Mouse (Mus musculus) thymus, postnatal 25 days (tissue): Measurements from ENCODE around the gene Lama5.

Experiments
- DNase-seq: peaks from one replicate; pipeline ENCODE4 v3.0.0; 2022

Lama5 gene

GRCm38 (mm10) chr2:180222250-180222649 is 3.4 kb downstream of the Lama5 start:
- no peak for DNase-seq

DNA sequence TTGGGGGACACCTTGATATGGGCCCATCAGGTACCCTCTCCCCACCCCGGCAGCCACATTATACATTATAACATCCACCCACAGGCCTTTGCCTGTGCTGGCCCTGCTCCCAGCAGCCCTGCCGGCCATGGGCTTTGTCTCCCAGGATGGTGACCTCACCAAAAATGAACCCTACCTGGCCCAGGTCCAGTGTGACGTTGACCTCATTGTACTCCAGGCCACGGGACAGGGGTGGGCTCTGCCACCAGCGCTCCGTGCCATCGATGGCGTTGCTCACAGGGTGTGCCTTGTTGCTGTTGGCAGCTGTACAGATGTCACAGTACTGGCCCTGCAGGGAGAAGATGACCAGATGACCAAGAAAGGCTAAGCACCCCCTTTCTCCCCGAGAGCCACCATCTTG is 4.6 kb downstream of the Lama5 start:
- DNase-seq, result no peak

GRCm38 (mm10) chr2:180220165-180220564 is 5.5 kb downstream of the Lama5 start:
- no peak for DNase-seq

GRCm38 (mm10) chr2:180219145-180219943 is 6.3 kb downstream of the Lama5 start:
- no peak for DNase-seq

DNA sequence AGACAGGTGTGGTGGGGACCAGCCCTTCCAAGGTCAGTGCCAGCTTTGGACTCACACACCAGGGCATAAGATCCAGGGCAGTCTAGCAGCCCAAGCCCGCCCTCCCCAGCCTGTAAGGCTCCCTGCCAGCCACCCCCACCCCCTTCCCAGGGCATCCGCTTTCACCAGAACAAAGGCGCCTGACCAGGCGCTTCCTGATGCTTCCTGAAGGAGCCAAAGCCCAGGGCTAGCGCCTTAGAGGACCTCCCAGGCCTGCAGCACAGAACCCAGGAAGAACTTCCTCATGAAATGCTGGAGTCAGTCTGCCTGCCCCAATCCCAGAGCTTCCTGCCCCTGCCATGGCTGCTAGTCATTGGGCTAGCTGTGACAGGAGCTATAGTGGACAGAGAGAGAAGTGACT is 7.0 kb downstream of the Lama5 start:
- no peak for DNase-seq

- DNase-seq, result no peak
Measured at GRCm38 (mm10) chr2:180218241-180218640, 7.4 kb downstream of the Lama5 start.

GRCm38 (mm10) chr2:180217587-180217986 is 8.1 kb downstream of the Lama5 start:
- DNase-seq, result no peak

- no peak for DNase-seq
Measured at GRCm38 (mm10) chr2:180216921-180217320, 8.7 kb downstream of the Lama5 start.

- no peak for DNase-seq
Measured at GRCm38 (mm10) chr2:180215951-180216350, 9.7 kb downstream of the Lama5 start.

DNA sequence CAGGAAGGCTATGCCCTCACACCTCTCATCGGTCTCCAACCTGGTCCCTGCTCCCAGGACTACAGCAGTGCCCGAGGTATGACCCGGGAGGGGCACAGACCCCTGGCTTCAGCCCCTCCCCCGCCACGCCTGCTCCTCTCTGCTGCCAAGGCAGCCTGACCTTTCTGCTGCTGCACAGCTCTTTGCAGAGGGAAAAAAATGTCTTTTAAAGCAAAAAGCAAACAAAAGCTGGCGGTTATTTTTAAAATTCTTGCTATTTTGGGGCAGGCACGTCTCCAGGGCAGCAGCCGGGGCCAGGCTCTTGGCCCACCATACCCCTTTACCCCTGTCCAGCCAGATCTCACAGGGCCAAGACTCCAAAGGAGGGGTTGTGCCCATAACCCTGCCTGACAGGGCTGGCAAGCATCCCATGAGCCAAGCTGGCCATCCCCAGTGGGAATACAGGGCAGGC is 10.6 kb downstream of the Lama5 start:
- DNase-seq, result no peak

DNA sequence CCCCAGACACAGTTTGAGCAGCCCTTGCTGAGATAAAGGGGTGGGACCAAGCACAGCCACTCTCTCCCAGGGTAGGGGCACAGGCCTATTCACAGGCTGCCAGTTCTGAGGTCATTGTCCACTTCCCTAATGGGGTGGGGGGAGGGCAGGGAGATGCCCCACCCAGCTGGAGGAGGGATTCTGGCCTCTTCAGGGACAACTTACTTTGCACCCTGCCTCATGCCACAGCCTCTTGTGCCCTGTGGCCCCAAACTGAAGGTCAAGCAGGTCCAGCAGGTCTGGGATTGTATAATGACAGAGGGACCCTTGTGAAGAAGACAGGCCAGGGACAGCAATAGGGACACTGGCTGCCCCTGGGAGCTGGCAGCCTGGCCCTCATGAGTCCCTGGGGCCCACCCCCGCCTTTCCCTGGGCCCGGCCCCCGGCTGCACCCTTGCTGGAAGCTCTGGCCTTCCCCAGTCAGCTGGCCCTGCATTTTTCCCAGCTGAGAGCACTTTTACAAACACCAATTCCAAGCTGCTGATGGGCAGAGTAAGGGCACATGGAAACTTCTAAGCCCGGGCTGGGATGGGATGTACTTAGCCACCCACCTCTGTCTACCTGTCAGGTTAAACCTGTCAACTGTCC is 11.2 kb downstream of the Lama5 start:
- DNase-seq, result no peak

GRCm38 (mm10) chr2:180212255-180212654 is 13.4 kb downstream of the Lama5 start:
- DNase-seq, result no peak

GRCm38 (mm10) chr2:180208976-180209375 is 16.7 kb downstream of the Lama5 start:
- no peak for DNase-seq

DNA sequence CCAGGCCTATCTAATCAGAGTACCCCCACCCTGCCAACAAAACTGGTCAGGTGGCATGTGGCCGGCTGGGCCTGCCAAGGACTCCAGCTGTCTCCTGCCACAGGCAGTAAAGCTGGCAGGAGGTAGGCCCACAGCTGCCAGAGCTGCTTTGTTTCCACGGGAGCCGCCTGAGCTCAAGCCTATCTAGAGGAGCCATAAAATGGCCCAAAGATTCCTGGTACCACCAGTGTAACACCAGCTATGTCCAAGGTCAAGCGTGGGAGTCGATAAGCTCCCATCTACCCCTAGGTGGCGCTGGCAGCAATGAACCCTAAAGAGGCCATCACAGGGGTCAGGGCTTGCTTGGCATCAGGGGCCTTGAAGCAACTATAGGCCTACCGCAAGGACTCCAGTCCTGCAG is 17.8 kb downstream of the Lama5 start:
- DNase-seq, result peak; percentile 21

GRCm38 (mm10) chr2:180205956-180206280 is 19.7 kb downstream of the Lama5 start:
- no peak for DNase-seq

GRCm38 (mm10) chr2:180205083-180205955 is 20.3 kb downstream of the Lama5 start:
- no peak for DNase-seq

DNA sequence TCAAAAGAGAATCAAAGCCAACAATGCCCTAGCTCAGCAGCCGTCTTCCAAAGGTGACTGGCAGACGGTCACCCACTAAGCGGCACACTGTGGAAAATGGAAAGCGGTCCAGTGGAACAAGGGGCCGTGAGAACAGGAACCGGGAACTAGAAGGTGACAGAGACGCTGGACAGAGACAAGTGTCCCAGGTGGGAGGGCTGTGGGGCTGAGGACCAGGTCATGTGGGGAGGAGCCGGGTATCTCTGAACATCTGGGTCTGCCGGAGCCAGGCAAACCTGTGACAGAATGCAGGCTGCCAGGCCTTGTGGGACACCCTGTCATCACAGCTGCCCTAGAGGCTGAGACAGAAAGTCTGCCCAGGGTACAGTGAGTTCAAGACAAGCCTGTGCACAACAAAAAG is 21.2 kb downstream of the Lama5 start:
- no peak for DNase-seq

GRCm38 (mm10) chr2:180202805-180203204 is 22.9 kb downstream of the Lama5 start:
- DNase-seq, result no peak

DNA sequence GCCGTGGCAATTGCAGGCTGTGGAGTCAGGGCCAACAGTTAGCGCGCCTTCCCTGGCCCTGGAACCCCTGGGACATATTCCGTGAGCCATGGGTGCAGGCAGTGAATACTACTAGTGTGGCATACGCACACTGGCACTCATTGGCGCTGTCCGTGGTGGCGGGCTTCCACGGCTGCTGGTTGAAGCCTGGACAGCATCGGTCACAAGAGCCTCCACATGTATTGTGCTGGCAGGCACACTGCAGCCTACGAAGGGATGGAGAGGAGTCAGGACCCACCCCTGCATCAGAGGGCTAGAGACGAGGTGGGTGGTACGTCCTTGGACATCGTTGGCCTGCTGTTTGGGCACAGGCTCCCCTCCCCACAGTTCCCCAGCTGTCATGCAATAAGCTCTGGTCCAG is 23.4 kb downstream of the Lama5 start:
- DNase-seq, result no peak

DNA sequence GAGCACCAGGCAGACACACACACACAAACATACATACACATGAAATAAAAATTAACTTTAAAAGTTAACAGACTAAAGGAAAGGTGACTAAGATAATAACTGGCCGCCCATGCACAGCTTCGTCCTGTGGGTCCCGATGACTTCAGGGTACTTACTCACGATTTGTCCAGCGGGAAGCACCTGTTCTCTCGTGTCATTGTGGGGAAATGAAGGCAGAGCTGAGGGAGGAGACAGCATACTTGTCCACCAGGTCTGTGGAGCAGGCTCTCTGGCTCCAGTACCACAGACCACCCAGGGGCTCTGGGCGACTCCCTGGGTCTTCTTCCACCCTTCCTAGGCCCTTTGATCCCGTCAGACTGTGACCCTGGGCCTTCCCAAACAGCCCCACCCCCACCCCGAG is 24.4 kb downstream of the Lama5 start:
- DNase-seq, result no peak

DNA sequence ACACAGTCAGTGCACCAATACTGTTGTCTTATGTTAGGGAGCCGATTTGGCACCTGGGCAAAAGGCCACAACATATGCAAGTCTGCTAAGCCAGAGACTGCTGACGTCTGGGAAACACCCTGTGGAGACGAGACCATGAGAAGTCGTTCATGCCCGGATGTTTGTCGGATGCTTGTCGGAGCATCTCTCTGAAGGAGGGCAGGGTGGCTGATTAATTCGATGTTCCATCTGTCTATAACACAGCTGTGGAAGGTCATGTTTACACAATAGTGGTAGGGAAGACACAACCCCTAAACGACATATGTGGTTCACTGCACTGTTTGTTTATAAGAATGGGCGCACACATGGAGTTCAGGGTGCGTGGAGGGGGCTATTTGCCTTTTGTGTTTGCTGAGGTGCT is 25.0 kb downstream of the Lama5 start:
- DNase-seq, result no peak

- DNase-seq, result no peak
Measured at GRCm38 (mm10) chr2:180198782-180199181, 26.9 kb downstream of the Lama5 start.

GRCm38 (mm10) chr2:180197323-180198037 is 28.2 kb downstream of the Lama5 start:
- no peak for DNase-seq
